Mouse (Mus musculus) gastrocnemius, postnatal 25 days (tissue): ENCODE results near the gene Tnrc6b. TPM values are rescaled to one million over a fixed set of nuclear protein-coding genes. Genes with fewer than 3 reads are reported as not detected.
A peak's percentile ranks its signal among the peaks of the same experiment; 100 is the strongest.

Source experiments
- DNase-seq: peaks from one replicate; pipeline ENCODE4 v3.0.0; 2022
- microRNA-seq, 2 experiments: library from miRNA; unstranded; fragments of <30 nt; microRNA quantifications; one replicate each; pipeline ENCODE4 v1.2.0; 2021; ENCODE audit warnings: borderline replicate concordance in 2 of 2
- total RNA-seq, 2 experiments: library from RNA; stranded (reverse); gene quantifications; 1 replicate in 1 of 2; 2 replicates in 1 of 2; pipeline ENCODE4 v1.2.3; 2021

Gene Tnrc6b
- total RNA-seq, 2 experiments from 2014 or later: 43.2 to 43.7 TPM

GRCm38 (mm10) chr15:80974311-80974710 lies 263.2 kb downstream of the Tnrc6b start:
- no peak for DNase-seq

- DNase-seq: no peak
Observed at GRCm38 (mm10) chr15:80975666-80976065, 264.6 kb downstream of the Tnrc6b start.

GRCm38 (mm10) chr15:80977620-80978334 lies 266.7 kb downstream of the Tnrc6b start, which contains the start of gene Sgsm3:
Sgsm3 (plus strand) TSS chr15:80977765.
- DNase-seq: peak; percentile 79

- no peak for DNase-seq
Observed at GRCm38 (mm10) chr15:80979611-80980010, 268.5 kb downstream of the Tnrc6b start.

GRCm38 (mm10) chr15:80981176-80981575 lies 270.1 kb downstream of the Tnrc6b start:
- no peak for DNase-seq

GRCm38 (mm10) chr15:80983264-80983663 lies 272.2 kb downstream of the Tnrc6b start:
- no peak for DNase-seq

- no peak for DNase-seq
Observed at GRCm38 (mm10) chr15:80988331-80988730, 277.2 kb downstream of the Tnrc6b start.

- no peak for DNase-seq
Observed at GRCm38 (mm10) chr15:80989712-80990111, 278.6 kb downstream of the Tnrc6b start.

Small RNAs within 50 kb of the gene (microRNA-seq; reads per million reads assigned to microRNA genes)
- 9.5 to 12.5 reads per million in 2 experiments for gene Mir5113

Other genes with a start within 250 kb of the Tnrc6b start
- gene Enthd1, start 146.2 kb upstream of the Tnrc6b start, total RNA-seq: not detected
- under 1 TPM; 0.08 to 0.32 TPM for gene Grap2, start 138.7 kb upstream of the Tnrc6b start, total RNA-seq
- under 1 TPM; 0.11 to 0.13 TPM for gene Fam83f, start 39.5 kb upstream of the Tnrc6b start, total RNA-seq
- 100 to 1,000 TPM; 146 to 183 TPM for gene Adsl, start 237.2 kb downstream of the Tnrc6b start, total RNA-seq